In the genomic region with DNA sequence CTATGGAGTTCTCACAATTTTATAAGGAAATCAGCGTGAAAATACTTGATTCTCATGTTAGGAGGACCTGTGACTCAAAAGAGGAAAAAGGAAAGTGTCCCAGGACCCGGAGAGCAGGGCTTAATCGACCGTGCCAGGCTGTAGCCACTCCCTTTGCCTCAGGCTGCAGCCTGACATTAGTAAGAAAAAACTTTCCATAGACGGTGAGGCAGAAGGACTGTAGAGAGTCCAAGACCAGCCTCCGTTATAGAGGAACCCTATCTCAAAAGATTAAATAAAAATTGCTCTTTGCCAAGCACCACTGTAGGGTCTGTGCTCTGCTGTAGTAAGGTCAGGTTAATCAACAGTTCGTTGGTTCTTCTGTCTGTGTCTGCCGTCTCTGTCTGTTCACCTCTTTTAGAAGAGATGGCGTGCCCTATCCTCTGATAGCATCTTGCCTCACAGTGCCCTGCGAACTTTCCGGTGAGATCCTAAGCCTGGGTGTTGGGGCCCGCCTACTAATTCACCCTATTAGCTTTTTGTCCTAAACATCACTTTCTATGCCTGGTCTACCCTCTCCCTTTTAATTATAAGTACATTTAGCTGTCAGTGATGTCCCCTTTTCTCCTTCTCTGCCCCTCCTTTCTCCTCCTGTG, we compare ENCODE assay signal across 9 mouse cellular contexts. TPM values are rescaled to one million over a fixed set of nuclear protein-coding genes. Genes with fewer than 3 reads are reported as not detected.
DNase-seq lines count a peak whose midpoint lies in the region; ATAC-seq and TF ChIP-seq lines count a peak whose summit lies in the region.
"Had no signal": no experiment of that assay in that cellular context is flagged by ENCODE, and none has a peak within 500 bp of the region (broad histone marks: within the 10 kb centered on the region; RNA-seq: fewer than 3 reads in every experiment).

No protein-coding gene starts in this region.

- no peak for ATAC-seq in midbrain, embryonic 13.5 days

- H3K27ac ChIP-seq in cortical plate, adult 2 months (ENCODE audit: insufficient read depth, low read length): peak overlapping the region; percentile 95; the same call in 1 of the 2 replicates
- H3K27ac ChIP-seq in limb, embryonic 10.5 days: peak overlapping the region; percentile 89
- no peak overlapping the region for H3K27ac ChIP-seq in midbrain, embryonic 13.5 days

- peaks cover 42% of the 10 kb centered on the region for H3K27me3 ChIP-seq in E14TG2a.4 (ENCODE audit: insufficient read depth, low read length)
- peaks cover 52% of the 10 kb centered on the region for H3K27me3 ChIP-seq in limb, embryonic 10.5 days (ENCODE audit: low read depth, poor library complexity, severe bottlenecking)
- H3K27me3 ChIP-seq in midbrain, embryonic 13.5 days: peaks cover 54% of the 10 kb centered on the region

- no peaks in the 10 kb centered on the region for H3K9me3 ChIP-seq in E14TG2a.4 (ENCODE audit: low read length)
- H3K9me3 ChIP-seq in limb, embryonic 10.5 days (replicated peaks): no peaks in the 10 kb centered on the region
- H3K9me3 ChIP-seq in midbrain, embryonic 13.5 days: no peaks in the 10 kb centered on the region

- TF ChIP-seq POLR2A in cortical plate, adult 2 months (IDR thresholded peaks at IDR 0.05; ENCODE audit: extremely low read depth, insufficient read depth, low read length): no peak

- H3K36me3 ChIP-seq in E14TG2a.4 (ENCODE audit: insufficient read depth, low read length): no peaks in the 10 kb centered on the region
- no peaks in the 10 kb centered on the region for H3K36me3 ChIP-seq in limb, embryonic 10.5 days
- no peaks in the 10 kb centered on the region for H3K36me3 ChIP-seq in midbrain, embryonic 13.5 days

- intact Hi-C loops in heart, postnatal 10 days (cut with DNase I): no loop called here

- DNase-seq in heart, postnatal 10 days: peak; percentile 52 to 61
- DNase-seq in limb, embryonic 10.5 days (ENCODE audit: low spot score): no peak
- no peak for DNase-seq in cerebellum, postnatal 25 days
- no peak for DNase-seq in cerebellum, postnatal 4 days (ENCODE audit: low spot score in 2 of 2)
- DNase-seq in right cerebral cortex, postnatal 36 days (ENCODE audit: low spot score in 2 of 2): no peak

- H3K9ac ChIP-seq in midbrain, embryonic 13.5 days (replicated peaks): no peak overlapping the region; the same call in 1 of the 2 replicates

- WGBS in limb, embryonic 10.5 days: 17% methylated on average over 12 of the region's 12 CpGs
- WGBS in midbrain, embryonic 13.5 days: 15% methylated on average over 12 of the region's 12 CpGs

- peak overlapping the region; percentile 64 for H3K4me2 ChIP-seq in midbrain, embryonic 13.5 days (replicated peaks)

- H3K4me1 ChIP-seq in E14TG2a.4 (replicated peaks; ENCODE audit: low read depth, low read length): peaks cover 41% of the 10 kb centered on the region
- H3K4me1 ChIP-seq in cortical plate, adult 2 months (ENCODE audit: control insufficient read depth, insufficient read depth, low read length): no peaks in the 10 kb centered on the region; the same call in 1 of the 2 replicates
- peaks cover 15% of the 10 kb centered on the region for H3K4me1 ChIP-seq in limb, embryonic 10.5 days
- peaks cover 12% of the 10 kb centered on the region; the same call in 1 of the 2 replicates for H3K4me1 ChIP-seq in midbrain, embryonic 13.5 days (replicated peaks)

- TF ChIP-seq CTCF in E14TG2a.4 (conservative IDR thresholded peaks at IDR 0.05; ENCODE audit: low read length): no peak
- TF ChIP-seq CTCF in cortical plate, adult 2 months (IDR thresholded peaks at IDR 0.05; ENCODE audit: extremely low read depth, insufficient read depth, low read length): no peak

- peak overlapping the region; percentile 78 for H3K4me3 ChIP-seq in E14TG2a.4 (replicated peaks; ENCODE audit: low read length)
- peak overlapping the region; percentile 63; the same call in 1 of the 2 replicates for H3K4me3 ChIP-seq in cortical plate, adult 2 months (ENCODE audit: insufficient read depth, low read length)
- H3K4me3 ChIP-seq in limb, embryonic 10.5 days: peak overlapping the region; percentile 57
- peak overlapping the region; percentile 40 for H3K4me3 ChIP-seq in midbrain, embryonic 13.5 days (replicated peaks)

RNA-seq across cellular contexts. Expression of a gene that starts 1.0 kb away (rescaled TPM):
- polyA plus RNA-seq in cortical plate, adult 2 months (2012; rRNA removed): 8.4 and 11.6 TPM in 2 replicates
- total RNA-seq in heart, postnatal 10 days (2021): 1 to 10 TPM; 3.9 to 4.5 TPM
- 0.08 and 0.14 TPM in 2 replicates for polyA plus RNA-seq in limb, embryonic 10.5 days (2016; fragmentation: Nextera tagmentation; extraction: Ambion mirVana)
- 0.10 and 0.11 TPM in 2 replicates for polyA plus RNA-seq in midbrain, embryonic 13.5 days (2015; fragmentation: Nextera tagmentation; extraction: Ambion mirVana)

RNA-seq across cellular contexts. Expression of a gene that starts 9.7 kb away (rescaled TPM):
- polyA plus RNA-seq in cortical plate, adult 2 months (2012; rRNA removed): not detected in 2 replicates
- not detected for total RNA-seq in heart, postnatal 10 days (2021)
- polyA plus RNA-seq in limb, embryonic 10.5 days (2016; fragmentation: Nextera tagmentation; extraction: Ambion mirVana): not detected in 2 replicates
- not detected in 2 replicates for polyA plus RNA-seq in midbrain, embryonic 13.5 days (2015; fragmentation: Nextera tagmentation; extraction: Ambion mirVana)
- total RNA-seq: common myeloid progenitor, adult 5-6 weeks had no signal

RNA-seq across cellular contexts. Expression of a gene that starts 12.0 kb away (rescaled TPM):
- 12.0 and 14.0 TPM in 2 replicates for polyA plus RNA-seq in cortical plate, adult 2 months (2012; rRNA removed)
- 1 to 10 TPM; 2.6 TPM for total RNA-seq in heart, postnatal 10 days (2021)
- polyA plus RNA-seq in limb, embryonic 10.5 days (2016; fragmentation: Nextera tagmentation; extraction: Ambion mirVana): 1.1 and 1.4 TPM in 2 replicates
- polyA plus RNA-seq in midbrain, embryonic 13.5 days (2015; fragmentation: Nextera tagmentation; extraction: Ambion mirVana): 2.8 and 2.9 TPM in 2 replicates

RNA-seq across cellular contexts. Expression of a gene that starts 12.5 kb away (rescaled TPM):
- 0.50 and 0.59 TPM in 2 replicates for polyA plus RNA-seq in cortical plate, adult 2 months (2012; rRNA removed)
- total RNA-seq in heart, postnatal 10 days (2021): 1 to 10 TPM; 4.0 to 4.1 TPM
- polyA plus RNA-seq in limb, embryonic 10.5 days (2016; fragmentation: Nextera tagmentation; extraction: Ambion mirVana): 0.58 and 0.85 TPM in 2 replicates
- 0.55 and 1.5 TPM in 2 replicates for polyA plus RNA-seq in midbrain, embryonic 13.5 days (2015; fragmentation: Nextera tagmentation; extraction: Ambion mirVana)
- total RNA-seq: common myeloid progenitor, adult 5-6 weeks had no signal

RNA-seq across cellular contexts. Expression of a gene that starts 21.7 kb away (rescaled TPM):
- 36.9 and 37.2 TPM in 2 replicates for polyA plus RNA-seq in cortical plate, adult 2 months (2012; rRNA removed)
- 10 to 100 TPM; 28.8 to 31.7 TPM for total RNA-seq in heart, postnatal 10 days (2021)
- polyA plus RNA-seq in limb, embryonic 10.5 days (2016; fragmentation: Nextera tagmentation; extraction: Ambion mirVana): 320 and 365 TPM in 2 replicates
- 141 and 150 TPM in 2 replicates for polyA plus RNA-seq in midbrain, embryonic 13.5 days (2015; fragmentation: Nextera tagmentation; extraction: Ambion mirVana)

Comparison
In these comparisons a context has a peak if more than half of its experiments do, and no peak if none do; other contexts are left out.
1. DNase-seq: peak in heart, postnatal 10 days (2 of 2); none in limb, embryonic 10.5 days (single experiment), cerebellum, postnatal 25 days (0 of 2), cerebellum, postnatal 4 days (0 of 2) and right cerebral cortex, postnatal 36 days (0 of 2).
2. Peak in every context shown above with its lines, with median percentiles within 50 percentile points of each other: H3K4me3 ChIP-seq.